Mouse (Mus musculus) heart, adult 8-10 months (tissue): Measurements from ENCODE around the gene Mpped2. TPM values are rescaled to one million over a fixed set of nuclear protein-coding genes. Genes with fewer than 3 reads are reported as not detected.

Experiments
- DNase-seq: peaks from one replicate; pipeline ENCODE4 v3.0.0; 2022; ENCODE audit warnings: low spot score
- total RNA-seq, 4 experiments: library from RNA; stranded (reverse); gene quantifications; 2 replicates each; pipeline ENCODE4 v1.2.4; 2022

Gene Mpped2
- total RNA-seq, 4 experiments from 2014 or later, result 15.4 to 23.0 (median 21.3) TPM

GRCm38 (mm10) chr2:106798824-106799223 is 105.8 kb downstream of the Mpped2 start:
- no peak for DNase-seq

- no peak for DNase-seq
Observed at GRCm38 (mm10) chr2:106815898-106816297, 122.8 kb downstream of the Mpped2 start.

DNA sequence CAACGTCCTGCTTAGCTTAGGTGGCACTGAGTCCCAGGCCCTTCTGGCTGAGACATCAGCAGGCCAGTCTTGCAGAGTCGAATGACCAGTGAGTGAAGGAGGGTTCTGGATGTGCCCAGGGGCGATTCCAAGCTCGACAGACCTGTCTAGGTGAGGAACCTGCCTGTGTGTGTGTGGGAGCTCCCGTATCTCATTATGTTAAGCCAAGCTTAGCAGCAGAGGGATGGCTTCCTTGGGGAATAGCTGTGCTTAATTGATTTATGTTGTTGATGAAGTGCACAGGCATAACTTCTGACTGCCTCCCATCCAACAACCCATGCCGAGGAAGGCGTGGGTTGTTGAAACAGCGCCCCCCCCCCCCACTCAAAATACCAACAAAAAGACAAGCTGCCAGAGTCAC is 128.2 kb downstream of the Mpped2 start:
- no peak for DNase-seq

- DNase-seq, result no peak
Observed at GRCm38 (mm10) chr2:106821883-106822282, 128.8 kb downstream of the Mpped2 start.

DNA sequence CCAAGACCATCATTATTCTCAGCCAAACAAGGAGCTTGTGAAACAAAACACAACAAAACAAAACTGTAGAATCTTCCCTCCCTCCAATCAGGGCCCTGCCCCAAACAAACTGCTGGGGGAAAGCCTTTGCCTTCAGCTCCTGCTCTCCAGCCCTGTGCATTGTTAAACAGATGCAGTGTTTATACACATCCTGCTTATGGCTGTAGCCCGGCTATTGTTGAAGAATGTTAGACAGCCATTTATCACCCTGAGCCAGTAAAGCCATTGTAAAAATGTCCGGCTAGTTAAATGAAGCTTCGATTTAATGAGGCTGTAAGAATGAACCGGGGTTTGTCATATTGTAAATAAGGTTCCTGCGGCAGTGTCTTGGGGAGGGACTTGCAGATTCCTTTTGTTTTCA is 129.5 kb downstream of the Mpped2 start:
- DNase-seq, result no peak

- no peak for DNase-seq
Observed at GRCm38 (mm10) chr2:106825461-106825860, 132.4 kb downstream of the Mpped2 start.

- DNase-seq, result no peak
Observed at GRCm38 (mm10) chr2:106826023-106826422, 133.0 kb downstream of the Mpped2 start.

DNA sequence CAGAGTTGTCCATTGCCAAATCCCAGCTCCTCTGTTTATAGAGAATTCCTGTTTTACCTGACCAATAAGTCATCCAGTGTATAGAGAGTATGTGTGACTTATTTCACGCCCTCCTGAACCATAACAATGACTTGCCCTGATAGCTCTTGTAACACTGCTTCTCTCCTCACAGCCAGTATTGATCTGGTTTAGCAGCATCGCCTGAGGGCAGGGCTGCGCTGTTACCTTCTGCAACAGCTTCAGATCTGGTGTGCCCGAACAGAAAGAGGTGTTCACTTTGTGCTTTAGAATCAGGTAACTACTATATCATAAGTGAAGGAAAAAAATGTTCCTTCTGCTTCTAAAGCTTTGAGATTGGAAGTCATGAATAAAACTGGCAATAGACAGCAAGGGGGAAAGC is 133.7 kb downstream of the Mpped2 start:
- no peak for DNase-seq

- no peak for DNase-seq
Observed at GRCm38 (mm10) chr2:106828573-106829310, 135.7 kb downstream of the Mpped2 start.

DNA sequence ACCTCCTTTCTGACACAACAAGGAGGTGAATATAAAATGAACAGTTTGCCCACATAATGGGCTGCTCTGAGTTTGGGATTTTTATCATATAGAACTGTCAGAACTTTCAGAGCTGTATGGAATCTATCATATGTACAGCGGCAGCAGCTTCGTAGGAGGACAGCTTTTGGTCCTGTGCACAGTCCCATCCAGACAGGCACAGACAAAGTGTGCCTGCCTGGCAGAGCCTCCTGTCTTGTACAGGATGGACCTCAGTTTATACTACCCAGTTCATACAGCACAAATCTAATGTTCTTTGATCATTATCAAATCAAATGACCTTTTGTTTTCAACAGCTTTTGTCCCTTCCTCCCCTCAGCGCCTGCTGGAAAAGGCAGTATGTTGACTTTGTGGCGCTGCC is 136.4 kb downstream of the Mpped2 start:
- DNase-seq, result no peak

GRCm38 (mm10) chr2:106832577-106832976 is 139.5 kb downstream of the Mpped2 start:
- no peak for DNase-seq

- DNase-seq, result no peak
Observed at GRCm38 (mm10) chr2:106833212-106833611, 140.1 kb downstream of the Mpped2 start.

DNA sequence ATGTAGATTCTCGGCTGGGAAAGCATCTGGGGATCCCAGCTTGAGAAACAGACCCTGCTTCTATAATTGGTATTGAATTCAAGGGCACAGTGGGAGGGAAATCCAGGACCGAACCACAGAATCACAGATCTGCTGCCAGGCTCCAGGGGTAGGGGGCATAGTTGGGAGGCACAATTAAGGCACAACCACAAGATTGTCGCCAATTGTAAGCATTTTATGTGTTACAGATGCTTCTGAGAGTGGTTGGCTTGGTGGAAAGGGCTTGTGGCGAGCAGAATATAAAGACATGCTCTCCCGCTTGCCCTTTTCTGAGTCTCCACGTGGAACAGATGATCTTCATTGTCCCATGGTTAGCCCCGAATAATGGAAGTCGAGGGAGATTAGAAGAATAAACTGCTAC is 142.3 kb downstream of the Mpped2 start:
- no peak for DNase-seq

- DNase-seq, result no peak
Observed at GRCm38 (mm10) chr2:106837241-106837640, 144.2 kb downstream of the Mpped2 start.

DNA sequence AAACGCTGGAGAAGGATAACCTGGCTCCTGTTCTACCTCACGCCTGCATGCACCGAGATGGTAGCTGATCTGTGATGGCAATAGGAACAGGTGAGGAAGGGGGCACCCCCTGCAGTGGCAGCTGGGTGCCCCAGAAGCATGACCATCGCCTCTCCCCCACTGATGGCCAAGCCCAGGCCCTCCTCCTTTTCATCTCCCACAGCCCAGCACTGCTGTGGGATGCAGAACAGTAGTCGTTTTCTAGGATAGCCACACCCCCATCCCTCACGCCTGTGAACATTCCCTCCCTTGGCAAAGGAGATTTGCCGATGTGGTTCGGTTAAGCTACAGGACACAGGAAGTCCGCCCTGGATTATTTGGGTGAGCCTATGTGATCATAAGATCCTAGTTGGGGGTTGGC is 151.1 kb downstream of the Mpped2 start:
- no peak for DNase-seq

- no peak for DNase-seq
Observed at GRCm38 (mm10) chr2:106844766-106845678, 152.0 kb downstream of the Mpped2 start.

GRCm38 (mm10) chr2:106846511-106846910 is 153.4 kb downstream of the Mpped2 start:
- DNase-seq, result no peak

GRCm38 (mm10) chr2:106849389-106849788 is 156.3 kb downstream of the Mpped2 start:
- DNase-seq, result no peak

DNA sequence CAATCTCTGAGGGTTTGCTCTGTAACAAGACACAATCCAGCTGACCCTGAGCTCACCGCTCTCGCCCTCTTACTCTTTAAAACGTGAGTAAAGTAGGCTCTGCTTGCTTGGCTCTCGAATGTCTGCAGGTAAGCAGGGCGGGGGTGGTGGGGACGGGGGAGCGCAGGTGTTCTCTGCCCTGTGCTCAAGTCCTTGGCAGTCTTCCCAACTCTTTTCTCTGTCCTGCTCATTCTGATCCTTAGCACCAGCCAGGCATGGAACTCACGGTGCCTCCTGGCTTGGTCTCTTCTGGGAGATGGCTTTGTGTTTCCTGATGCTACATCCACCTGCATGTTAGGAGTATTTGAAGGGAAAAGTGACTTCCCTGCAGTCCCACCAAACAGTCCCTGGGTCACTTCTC is 158.4 kb downstream of the Mpped2 start:
- no peak for DNase-seq

- no peak for DNase-seq
Observed at GRCm38 (mm10) chr2:106854213-106854612, 161.1 kb downstream of the Mpped2 start.

- DNase-seq, result peak; percentile 6
Observed at GRCm38 (mm10) chr2:106854758-106855157, 161.7 kb downstream of the Mpped2 start.

DNA sequence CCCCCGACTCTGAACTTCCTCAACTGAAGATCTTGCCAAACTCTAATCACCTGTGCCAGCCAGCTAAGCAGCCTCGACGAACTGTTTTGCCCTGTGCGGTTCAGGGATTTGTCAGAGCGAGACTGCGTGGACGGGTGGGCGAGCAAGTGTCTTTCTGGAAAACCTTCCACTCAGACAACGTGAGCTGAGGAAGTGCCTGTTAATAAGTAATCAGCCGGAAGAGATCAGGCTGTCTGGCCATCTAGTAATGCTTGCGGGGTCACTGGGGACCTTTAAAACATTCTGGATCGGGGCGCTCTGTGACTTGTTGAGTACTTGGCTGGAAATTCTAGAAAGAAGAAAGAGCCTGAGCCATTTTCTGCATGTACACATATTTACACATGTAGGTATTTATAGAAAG is 162.1 kb downstream of the Mpped2 start:
- no peak for DNase-seq
